Mouse (Mus musculus) brain, embryonic 14.5 days (tissue): Measurements from ENCODE around the gene Tgfbr3l.
A peak's percentile ranks its signal among the peaks of the same experiment; 100 is the strongest.

Experiments used
- CTCF ChIP-seq: fragments of 200-500 bp; IDR thresholded peaks from 2 replicates; pipeline ENCODE4 v1.5.1; 2012; ENCODE audit warnings: inconsistent platforms, mild to moderate bottlenecking, moderate library complexity, borderline replicate concordance; ENCODE audit not compliant: insufficient read depth, insufficient read length; ENCODE audit errors: extremely low read depth
- POLR2A ChIP-seq: fragments of 200-500 bp; IDR thresholded peaks from 2 replicates; pipeline ENCODE4 v1.6.1; 2012; ENCODE audit warnings: mild to moderate bottlenecking, inconsistent platforms, borderline replicate concordance; ENCODE audit not compliant: poor library complexity, insufficient read depth, insufficient read length, severe bottlenecking; ENCODE audit errors: extremely low read depth

GRCm38 (mm10) chr8:4238434-4239192 is 9.4 kb upstream of the Tgfbr3l start, which contains the start of the genes Map2k7 and Gm49320:
- TF ChIP-seq POLR2A (peak; percentile 58), CTCF (peak; percentile 55)
